Mouse (Mus musculus): ENCODE data around the gene Bend4. TPM values are rescaled to one million over a fixed set of nuclear protein-coding genes. Genes with fewer than 3 reads are reported as not detected.

The Bend4 gene
- polyA plus RNA-seq, 1 experiment from 2014 or later, result 2.2 TPM

DNA sequence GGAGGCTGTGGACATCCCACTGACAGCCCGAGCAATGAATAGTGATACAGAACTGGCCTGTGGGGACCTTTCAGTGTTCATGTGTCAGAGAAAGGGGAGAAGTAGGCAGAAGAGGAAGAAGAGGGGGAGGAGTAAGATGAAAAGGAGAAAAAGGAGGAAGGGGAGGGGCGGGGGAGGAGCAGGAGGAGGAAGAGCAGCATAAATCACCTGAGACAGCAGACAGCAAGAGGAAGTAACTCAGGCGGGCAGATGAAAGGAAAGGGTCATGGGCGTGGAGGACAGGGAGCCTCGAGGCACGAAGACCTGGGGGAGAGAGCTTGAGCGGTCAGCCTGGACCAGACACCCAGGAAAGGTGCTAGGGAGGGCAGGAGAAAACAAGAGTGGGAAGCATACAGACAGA lies 23.7 kb downstream of the Bend4 start:
- WGBS, result 23% methylated on average over 7 of the region's 7 CpGs
- H3K27ac ChIP-seq, result no peak overlapping the region
- no peak for TF ChIP-seq CTCF (IDR thresholded peaks at IDR 0.05; ENCODE audit: low read depth)
- H3K36me3 ChIP-seq (ENCODE audit: insufficient read depth, low read length), result no peaks in the 10 kb centered on the region
- ATAC-seq (replicated peaks; ENCODE audit: low FRiP score, low read depth), result peak; percentile 43; the same call in 1 of the 2 replicates
- H3K4me1 ChIP-seq (replicated peaks; ENCODE audit: insufficient read depth, low read length), result peaks cover 10% of the 10 kb centered on the region; the same call in 1 of the 2 replicates
- no peaks in the 10 kb centered on the region for H3K27me3 ChIP-seq (ENCODE audit: insufficient read depth, low read length)
- H3K4me3 ChIP-seq (replicated peaks; ENCODE audit: low read depth, low read length), result no peak overlapping the region
- no peaks in the 10 kb centered on the region for H3K9me3 ChIP-seq (replicated peaks; ENCODE audit: low read length)
- no peak overlapping the region for H3K4me2 ChIP-seq (ENCODE audit: low read length)
- H3K9ac ChIP-seq (ENCODE audit: low read depth, low read length), result no peak overlapping the region
- DNase-seq (ENCODE audit: low spot score), result peak; percentile 54

DNA sequence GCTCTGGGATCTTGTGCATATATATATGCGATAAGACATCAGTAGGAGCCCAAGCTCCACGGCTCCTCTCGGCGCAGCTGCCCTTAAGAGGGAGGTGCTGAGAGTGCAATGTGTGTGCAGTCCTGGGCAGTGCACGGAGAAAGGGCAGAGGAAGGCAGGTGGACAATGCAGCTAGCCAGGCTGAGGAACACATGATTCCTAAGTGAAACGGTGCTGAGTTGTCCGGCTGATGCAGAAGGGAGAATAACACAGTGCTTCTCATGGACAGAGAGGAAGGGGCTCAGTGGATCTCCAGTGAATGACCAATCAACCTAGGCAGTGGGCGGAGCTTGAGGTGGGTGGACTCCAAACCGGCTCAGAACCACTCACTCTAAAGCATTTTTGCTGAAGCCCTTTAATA lies 26.5 kb downstream of the Bend4 start:
- DNase-seq (ENCODE audit: low spot score) (peak; percentile 58), ATAC-seq (replicated peaks; ENCODE audit: low FRiP score, low read depth) (peak; percentile 50)
- no peak overlapping the region for H3K27ac ChIP-seq
- H3K36me3 ChIP-seq (ENCODE audit: insufficient read depth, low read length), result no peaks in the 10 kb centered on the region
- no peak for TF ChIP-seq CTCF (IDR thresholded peaks at IDR 0.05; ENCODE audit: low read depth)
- WGBS, result 24% methylated on average over 9 of the region's 9 CpGs
- H3K27me3 ChIP-seq (ENCODE audit: insufficient read depth, low read length), result no peaks in the 10 kb centered on the region
- H3K4me2 ChIP-seq (ENCODE audit: low read length), result peak overlapping the region; percentile 54
- no peak overlapping the region for H3K9ac ChIP-seq (ENCODE audit: low read depth, low read length)
- peaks cover 10% of the 10 kb centered on the region; the same call in 1 of the 2 replicates for H3K4me1 ChIP-seq (replicated peaks; ENCODE audit: insufficient read depth, low read length)
- no peaks in the 10 kb centered on the region for H3K9me3 ChIP-seq (replicated peaks; ENCODE audit: low read length)
- H3K4me3 ChIP-seq (replicated peaks; ENCODE audit: low read depth, low read length), result peak overlapping the region; percentile 17; the same call in 1 of the 2 replicates

DNA sequence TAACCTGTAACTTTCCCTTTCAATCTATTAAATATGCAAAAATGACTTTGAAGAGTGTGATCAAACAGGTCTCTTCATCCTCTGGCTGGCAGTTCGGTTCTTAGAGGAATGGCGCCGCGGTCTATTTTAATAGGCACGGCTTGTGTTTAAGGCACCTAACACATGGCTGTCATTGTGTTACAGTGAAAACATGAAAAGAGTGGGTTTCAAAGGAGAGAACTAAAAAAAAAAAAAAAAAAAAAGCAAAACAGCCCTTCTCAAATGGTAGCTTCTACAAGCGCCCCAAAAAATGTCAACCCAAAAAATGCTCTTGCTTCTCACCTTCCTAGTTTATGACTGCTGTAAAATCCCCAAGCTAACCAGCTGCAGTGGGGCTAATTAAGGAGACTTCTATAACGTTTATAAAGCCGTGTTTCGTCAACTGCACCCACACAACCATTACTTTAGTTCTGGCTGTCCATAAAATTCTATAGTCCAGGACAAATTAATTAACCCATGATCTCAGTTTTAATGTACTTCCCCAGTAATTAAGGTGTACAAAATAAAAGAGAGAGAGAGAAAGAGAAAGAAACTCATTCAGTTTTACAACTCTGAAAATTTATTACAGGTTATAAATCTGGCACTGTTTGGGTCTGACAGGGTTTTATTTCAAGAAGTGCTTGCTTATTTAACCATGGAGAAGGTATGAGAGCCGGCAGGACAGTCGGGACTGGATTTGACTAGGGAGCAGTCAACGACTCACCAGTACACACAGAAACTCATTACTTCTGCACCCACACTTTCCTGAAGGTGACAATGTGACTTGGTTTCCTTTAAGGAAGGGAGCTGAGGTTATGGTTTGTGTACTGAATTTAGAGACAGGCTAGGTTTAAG lies 27.3 kb downstream of the Bend4 start:
- ATAC-seq (replicated peaks; ENCODE audit: low FRiP score, low read depth), result peak; percentile 35; the same call in 1 of the 2 replicates

DNA sequence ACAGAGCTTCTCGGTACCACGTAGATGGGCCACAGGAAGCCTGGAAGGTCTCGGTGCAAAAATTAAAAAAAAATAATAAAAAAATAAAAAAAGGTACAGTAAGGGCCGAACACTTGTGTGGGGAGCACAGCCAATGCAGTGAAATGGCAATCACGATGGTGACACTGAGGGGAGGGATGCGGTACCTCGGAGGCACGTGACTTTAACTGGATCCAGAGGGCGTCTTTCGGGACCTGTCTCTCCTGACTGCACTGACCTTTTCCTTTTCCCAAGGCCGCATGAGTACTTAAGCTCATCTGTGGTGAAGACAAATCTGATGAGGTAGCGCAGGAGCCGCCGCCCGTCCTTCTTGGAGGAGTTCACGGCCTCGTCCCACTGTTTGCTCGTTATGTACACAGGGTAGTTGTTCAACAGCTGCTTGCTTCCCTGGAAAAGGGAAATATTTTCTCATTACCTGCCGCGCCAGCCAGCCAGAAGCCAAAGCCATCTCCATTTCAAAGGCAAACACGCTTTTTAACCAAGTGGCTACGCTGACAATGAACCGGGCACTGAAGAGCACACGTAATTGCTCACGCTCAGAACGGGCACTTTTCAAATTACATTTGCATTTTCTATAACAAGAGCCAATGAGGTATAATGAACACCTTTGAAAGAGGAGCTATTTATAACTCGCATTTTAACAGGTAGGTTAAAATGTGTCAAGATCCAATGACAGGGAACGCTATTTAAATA lies 28.1 kb downstream of the Bend4 start:
- WGBS, result 42% methylated on average over 28 of the region's 28 CpGs

More for the DNA sequence above, 27.3 kb downstream of the Bend4 start:
- Histone ChIP-seq H3K4me1 (replicated peaks; ENCODE audit: insufficient read depth, low read length) (peaks cover 10% of the 10 kb centered on the region; the same call in 1 of the 2 replicates), H3K4me2 (ENCODE audit: low read length) (peak overlapping the region; percentile 54), H3K27ac (no peak overlapping the region), H3K4me3 (replicated peaks; ENCODE audit: low read depth, low read length) (peak overlapping the region; percentile 17; the same call in 1 of the 2 replicates), H3K9me3 (replicated peaks; ENCODE audit: low read length) (no peaks in the 10 kb centered on the region), H3K9ac (ENCODE audit: low read depth, low read length) (no peak overlapping the region), H3K36me3 (ENCODE audit: insufficient read depth, low read length) (no peaks in the 10 kb centered on the region), H3K27me3 (ENCODE audit: insufficient read depth, low read length) (no peaks in the 10 kb centered on the region)
- no peak for TF ChIP-seq CTCF (IDR thresholded peaks at IDR 0.05; ENCODE audit: low read depth)
- peak; percentile 84 for DNase-seq (ENCODE audit: low spot score)
- 16% methylated on average over 12 of the region's 12 CpGs for WGBS

DNA sequence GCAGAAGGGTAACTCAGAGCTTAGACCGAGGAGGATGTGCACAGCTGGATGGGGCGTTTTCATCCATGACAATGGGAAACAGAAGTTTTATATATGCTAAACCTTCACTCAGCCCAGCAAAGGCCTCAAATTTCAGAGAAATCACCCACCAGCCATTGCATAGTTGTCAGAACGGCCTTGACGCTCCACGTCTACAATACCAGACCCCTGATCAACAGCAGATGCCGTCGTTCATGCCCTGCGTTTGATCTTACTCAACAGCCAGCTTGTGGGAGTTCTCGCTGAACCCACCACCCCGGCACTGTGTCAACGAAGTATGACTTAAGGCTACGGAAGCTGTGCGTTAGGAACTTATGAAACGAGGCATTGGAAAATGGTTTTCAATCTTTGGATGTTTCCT lies 30.9 kb downstream of the Bend4 start:
- no peak overlapping the region for H3K9ac ChIP-seq (ENCODE audit: low read depth, low read length)
- ATAC-seq (replicated peaks; ENCODE audit: low FRiP score, low read depth) (no peak), DNase-seq (ENCODE audit: low spot score) (no peak)
- no peaks in the 10 kb centered on the region for H3K9me3 ChIP-seq (replicated peaks; ENCODE audit: low read length)
- H3K4me1 ChIP-seq (replicated peaks; ENCODE audit: insufficient read depth, low read length), result peaks cover 10% of the 10 kb centered on the region; the same call in 1 of the 2 replicates
- WGBS, result 69% methylated on average over 14 of the region's 14 CpGs
- no peaks in the 10 kb centered on the region for H3K27me3 ChIP-seq (ENCODE audit: insufficient read depth, low read length)
- no peak overlapping the region for H3K27ac ChIP-seq
- no peaks in the 10 kb centered on the region for H3K36me3 ChIP-seq (ENCODE audit: insufficient read depth, low read length)
- no peak overlapping the region for H3K4me3 ChIP-seq (replicated peaks; ENCODE audit: low read depth, low read length)
- TF ChIP-seq CTCF (IDR thresholded peaks at IDR 0.05; ENCODE audit: low read depth), result no peak
- H3K4me2 ChIP-seq (ENCODE audit: low read length), result no peak overlapping the region

More for the DNA sequence above, 28.1 kb downstream of the Bend4 start:
- H3K9ac ChIP-seq (ENCODE audit: low read depth, low read length), result no peak overlapping the region
- H3K4me1 ChIP-seq (replicated peaks; ENCODE audit: insufficient read depth, low read length), result peaks cover 10% of the 10 kb centered on the region; the same call in 1 of the 2 replicates
- no peaks in the 10 kb centered on the region for H3K9me3 ChIP-seq (replicated peaks; ENCODE audit: low read length)
- no peaks in the 10 kb centered on the region for H3K27me3 ChIP-seq (ENCODE audit: insufficient read depth, low read length)
- TF ChIP-seq CTCF (IDR thresholded peaks at IDR 0.05; ENCODE audit: low read depth), result no peak
- peak overlapping the region; percentile 54 for H3K4me2 ChIP-seq (ENCODE audit: low read length)
- H3K36me3 ChIP-seq (ENCODE audit: insufficient read depth, low read length), result no peaks in the 10 kb centered on the region
- DNase-seq (ENCODE audit: low spot score) (no peak), ATAC-seq (replicated peaks; ENCODE audit: low FRiP score, low read depth) (no peak; the same call in 1 of the 2 replicates)
- H3K27ac ChIP-seq, result no peak overlapping the region
- no peak overlapping the region for H3K4me3 ChIP-seq (replicated peaks; ENCODE audit: low read depth, low read length)

- H3K27me3 ChIP-seq (ENCODE audit: insufficient read depth, low read length), result no peaks in the 10 kb centered on the region
- no peak overlapping the region for H3K9ac ChIP-seq (ENCODE audit: low read depth, low read length)
- no peaks in the 10 kb centered on the region for H3K9me3 ChIP-seq (replicated peaks; ENCODE audit: low read length)
- 74% methylated on average over 11 of the region's 11 CpGs for WGBS
- no peaks in the 10 kb centered on the region for H3K36me3 ChIP-seq (ENCODE audit: insufficient read depth, low read length)
- no peak for TF ChIP-seq CTCF (IDR thresholded peaks at IDR 0.05; ENCODE audit: low read depth)
- H3K27ac ChIP-seq, result no peak overlapping the region
- no peak overlapping the region for H3K4me2 ChIP-seq (ENCODE audit: low read length)
- DNase-seq (ENCODE audit: low spot score) (no peak), ATAC-seq (replicated peaks; ENCODE audit: low FRiP score, low read depth) (no peak)
- no peaks in the 10 kb centered on the region for H3K4me1 ChIP-seq (replicated peaks; ENCODE audit: insufficient read depth, low read length)
- no peak overlapping the region for H3K4me3 ChIP-seq (replicated peaks; ENCODE audit: low read depth, low read length)
Observed at GRCm38 (mm10) chr5:67395211-67395851, 32.8 kb downstream of the Bend4 start.
